Mouse (Mus musculus): ENCODE data around the gene Ehd1. TPM values are rescaled to one million over a fixed set of nuclear protein-coding genes. Genes with fewer than 3 reads are reported as not detected.
A peak's percentile ranks its signal among the peaks of the same experiment; 100 is the strongest.

Gene Ehd1
- polyA plus RNA-seq (2012; rRNA removed), result 73.6 and 86.5 TPM in 2 replicates

DNA sequence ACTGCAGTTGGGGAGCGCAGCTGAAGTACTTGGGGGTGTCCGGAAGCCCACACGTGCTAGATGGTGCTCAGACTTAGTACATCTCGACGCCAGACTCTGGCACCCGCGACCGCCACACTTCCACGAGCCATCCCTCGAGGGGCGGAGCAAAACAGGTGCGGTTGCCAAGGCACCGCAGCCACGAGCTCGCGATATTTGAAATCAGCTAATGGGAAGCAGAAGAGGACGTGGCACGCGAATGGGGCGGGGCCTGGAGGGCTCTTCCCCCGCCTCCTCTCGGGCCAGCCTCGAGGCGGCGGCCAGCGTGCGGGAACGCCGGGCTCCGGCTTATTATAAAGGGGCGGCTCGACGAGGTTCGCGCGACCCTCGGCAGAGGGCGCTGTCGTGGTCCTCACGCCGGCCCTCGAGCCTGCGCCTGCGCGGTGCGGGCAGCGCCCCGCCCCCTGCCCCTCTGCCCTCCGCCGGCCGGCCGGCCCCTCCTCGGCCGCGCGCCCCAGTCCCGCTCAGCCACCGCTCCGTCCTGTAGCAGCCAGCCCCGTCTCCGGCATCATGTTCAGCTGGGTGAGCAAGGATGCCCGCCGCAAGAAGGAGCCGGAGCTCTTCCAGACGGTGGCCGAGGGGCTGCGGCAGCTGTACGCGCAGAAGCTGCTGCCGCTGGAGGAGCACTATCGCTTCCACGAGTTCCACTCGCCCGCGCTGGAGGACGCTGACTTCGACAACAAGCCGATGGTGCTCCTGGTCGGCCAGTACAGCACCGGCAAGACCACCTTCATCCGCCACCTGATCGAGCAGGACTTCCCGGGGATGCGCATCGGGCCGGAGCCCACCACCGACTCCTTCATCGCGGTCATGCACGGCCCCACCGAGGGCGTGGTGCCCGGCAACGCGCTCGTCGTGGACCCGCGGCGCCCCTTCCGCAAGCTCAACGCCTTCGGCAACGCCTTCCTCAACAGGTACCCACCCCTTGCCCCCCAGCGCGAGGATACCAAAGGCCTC lies at the start of gene Ehd1:
TSS of gene Ehd1 (plus strand) at position 300 of the 996 bp plus-strand sequence.
- DNase-seq (ENCODE audit: low spot score), result peak; percentile 98

DNA sequence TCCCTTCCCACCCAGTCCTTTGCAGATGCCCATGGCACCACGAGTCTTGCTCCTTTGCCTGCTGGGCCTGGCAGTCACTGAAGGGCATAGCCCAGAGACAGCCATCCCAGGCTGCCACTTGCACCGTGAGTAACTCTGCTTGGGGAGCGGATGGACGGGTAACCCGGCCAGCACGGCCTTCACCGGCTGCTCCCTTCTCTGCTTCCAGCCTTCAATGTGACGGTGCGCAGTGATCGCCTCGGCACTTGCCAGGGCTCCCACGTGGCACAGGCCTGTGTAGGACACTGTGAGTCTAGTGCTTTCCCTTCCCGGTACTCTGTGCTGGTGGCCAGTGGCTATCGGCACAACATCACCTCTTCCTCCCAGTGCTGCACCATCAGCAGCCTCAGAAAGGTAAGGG lies 49.8 kb upstream of the Ehd1 start:
- no peak for DNase-seq (ENCODE audit: low spot score)

DNA sequence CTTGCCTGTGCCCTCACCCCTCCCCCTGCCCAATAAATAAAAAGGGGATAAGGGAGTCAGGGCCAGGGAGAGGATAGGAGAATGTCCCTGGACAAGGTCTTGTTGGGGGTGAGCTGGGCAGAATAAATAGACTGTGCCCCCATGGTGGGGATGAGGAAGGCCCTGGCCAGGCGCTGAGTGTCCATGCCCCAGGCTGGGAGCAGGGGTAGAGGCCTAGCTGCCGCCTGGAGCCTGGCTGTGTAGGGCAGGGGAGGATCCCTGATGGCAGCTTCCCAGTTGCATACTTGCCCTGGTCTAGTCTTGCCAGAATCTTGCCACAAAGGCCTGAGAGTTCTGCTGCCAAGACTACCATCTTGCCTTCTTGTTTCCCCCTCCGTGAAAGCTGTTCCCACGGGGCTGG lies 48.7 kb upstream of the Ehd1 start:
- DNase-seq (ENCODE audit: low spot score), result no peak

GRCm38 (mm10) chr19:6230411-6230810 lies 46.1 kb upstream of the Ehd1 start:
- DNase-seq (ENCODE audit: low spot score), result no peak

DNA sequence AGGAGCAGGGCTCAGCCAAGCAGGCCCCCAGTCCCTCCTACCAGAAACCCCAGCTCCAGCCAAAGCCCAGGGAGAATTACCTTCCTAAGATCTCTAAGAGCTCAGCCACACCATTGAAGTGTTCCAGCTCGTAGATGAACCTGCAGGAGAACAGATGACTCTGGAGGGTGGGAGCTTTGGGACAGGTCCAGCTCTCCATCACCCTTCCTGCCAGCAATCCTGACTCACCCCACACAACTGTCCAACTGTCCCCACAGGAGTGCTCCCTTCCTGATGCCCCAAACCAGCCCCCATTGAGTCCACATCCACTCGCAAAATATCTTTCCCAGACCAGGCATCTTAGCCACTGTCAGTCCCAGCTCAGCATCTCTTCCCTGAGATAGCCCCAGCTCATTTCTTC lies 45.5 kb upstream of the Ehd1 start:
- no peak for DNase-seq (ENCODE audit: low spot score)

GRCm38 (mm10) chr19:6233647-6234046 lies 42.9 kb upstream of the Ehd1 start:
- no peak for DNase-seq (ENCODE audit: low spot score)

DNA sequence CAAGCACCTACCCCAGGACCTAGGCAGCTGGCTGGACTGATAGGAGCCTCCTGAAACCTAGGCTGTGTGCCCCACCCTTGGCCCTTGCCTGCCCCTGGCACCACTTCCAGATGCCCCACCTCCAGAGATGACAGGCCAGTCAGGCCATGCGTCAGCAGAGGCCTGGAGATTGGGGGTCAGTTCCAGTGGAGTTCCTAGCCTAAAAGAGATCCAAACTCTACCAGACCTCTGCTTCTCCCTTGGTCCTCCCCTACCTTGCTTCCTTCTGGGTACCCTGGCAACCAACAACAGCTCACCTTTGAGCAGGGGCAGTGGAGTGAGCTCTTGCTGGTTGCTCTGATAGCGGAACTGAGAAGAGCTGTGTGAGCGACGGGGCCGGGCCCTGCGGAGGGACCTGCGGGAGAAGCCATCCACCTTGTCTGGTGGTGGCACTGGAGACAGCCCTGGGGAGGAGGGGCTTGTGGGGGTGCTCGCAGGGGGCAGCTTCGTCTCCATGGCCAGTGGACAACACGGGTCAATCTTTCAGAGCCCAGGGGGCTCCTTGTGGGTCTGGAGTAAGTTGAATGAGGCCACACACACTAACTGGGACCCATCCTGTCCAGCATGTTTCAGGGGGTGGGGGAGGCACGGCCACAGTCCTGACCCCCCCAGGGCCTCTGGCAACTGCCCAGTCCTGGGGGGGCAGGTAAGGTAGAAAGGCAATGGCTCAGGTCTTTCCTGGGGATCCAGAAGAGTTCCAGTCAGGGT lies 42.0 kb upstream of the Ehd1 start:
- no peak for DNase-seq (ENCODE audit: low spot score)

GRCm38 (mm10) chr19:6235084-6236052 lies 41.2 kb upstream of the Ehd1 start, which contains the start of gene Ppp2r5b:
Gene Ppp2r5b, minus strand, starts transcription at chr19:6235872.
- DNase-seq (ENCODE audit: low spot score), result peak; percentile 89

- DNase-seq (ENCODE audit: low spot score), result peak; percentile 63
Measured at GRCm38 (mm10) chr19:6236053-6236441, 40.5 kb upstream of the Ehd1 start.

GRCm38 (mm10) chr19:6236842-6237241 lies 39.7 kb upstream of the Ehd1 start:
- DNase-seq (ENCODE audit: low spot score), result no peak

DNA sequence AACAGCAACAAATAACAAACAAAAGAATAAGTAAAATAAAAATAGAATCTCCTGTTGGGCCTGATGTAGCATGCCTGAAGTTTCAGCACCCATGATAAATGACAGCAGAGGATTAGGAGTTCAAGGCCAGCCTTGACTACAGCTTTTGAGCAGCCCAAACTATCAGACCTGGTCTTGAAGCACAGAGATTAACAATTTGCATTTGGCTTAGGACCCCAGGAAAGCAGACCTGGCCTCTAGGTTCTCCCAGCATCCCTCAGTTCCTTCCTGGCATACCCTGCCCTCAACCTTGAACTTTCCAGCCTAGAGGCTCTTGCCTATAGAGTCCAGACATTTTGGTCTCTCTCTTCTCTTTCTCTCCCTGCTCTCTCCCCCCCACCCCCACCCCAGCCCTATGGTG lies 37.8 kb upstream of the Ehd1 start:
- DNase-seq (ENCODE audit: low spot score), result no peak

DNA sequence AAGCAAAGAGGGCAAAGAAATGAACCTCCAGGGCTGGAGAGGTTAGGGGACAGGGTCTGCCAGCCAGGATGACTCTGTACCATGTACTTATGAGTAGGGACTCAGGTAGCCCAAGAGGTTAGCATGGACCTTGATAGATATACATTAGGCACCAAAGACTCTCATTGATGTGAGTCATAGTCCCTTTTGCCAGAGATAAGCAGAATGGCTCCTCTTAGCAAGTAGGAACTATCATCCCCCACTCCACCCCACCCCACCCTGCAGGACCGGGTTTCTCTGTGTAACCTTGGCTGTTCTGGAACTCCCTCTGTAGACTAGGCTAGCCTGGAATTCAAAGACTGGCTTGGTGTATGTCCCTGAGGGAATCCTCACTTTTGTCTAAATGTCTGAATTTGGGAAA lies 36.4 kb upstream of the Ehd1 start:
- no peak for DNase-seq (ENCODE audit: low spot score)

DNA sequence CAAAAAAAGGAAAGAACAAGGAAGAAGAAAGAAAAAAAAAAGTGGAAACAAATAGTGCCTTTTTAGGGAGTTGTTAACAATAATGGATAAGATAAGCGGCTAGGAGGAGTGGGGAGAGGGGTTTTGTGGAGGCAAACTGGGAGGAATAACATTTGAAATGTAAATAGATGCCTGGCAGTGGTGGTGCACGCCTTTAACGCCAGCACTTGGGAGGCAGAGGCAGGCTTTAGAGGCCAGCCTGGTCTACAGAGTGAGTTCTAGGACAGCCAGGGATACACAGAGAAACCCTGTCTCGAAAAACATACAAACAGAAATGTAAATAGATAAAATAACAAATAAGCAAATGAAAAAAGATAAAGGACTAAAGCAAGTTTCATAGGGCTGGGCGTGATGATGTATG lies 35.8 kb upstream of the Ehd1 start:
- no peak for DNase-seq (ENCODE audit: low spot score)

DNA sequence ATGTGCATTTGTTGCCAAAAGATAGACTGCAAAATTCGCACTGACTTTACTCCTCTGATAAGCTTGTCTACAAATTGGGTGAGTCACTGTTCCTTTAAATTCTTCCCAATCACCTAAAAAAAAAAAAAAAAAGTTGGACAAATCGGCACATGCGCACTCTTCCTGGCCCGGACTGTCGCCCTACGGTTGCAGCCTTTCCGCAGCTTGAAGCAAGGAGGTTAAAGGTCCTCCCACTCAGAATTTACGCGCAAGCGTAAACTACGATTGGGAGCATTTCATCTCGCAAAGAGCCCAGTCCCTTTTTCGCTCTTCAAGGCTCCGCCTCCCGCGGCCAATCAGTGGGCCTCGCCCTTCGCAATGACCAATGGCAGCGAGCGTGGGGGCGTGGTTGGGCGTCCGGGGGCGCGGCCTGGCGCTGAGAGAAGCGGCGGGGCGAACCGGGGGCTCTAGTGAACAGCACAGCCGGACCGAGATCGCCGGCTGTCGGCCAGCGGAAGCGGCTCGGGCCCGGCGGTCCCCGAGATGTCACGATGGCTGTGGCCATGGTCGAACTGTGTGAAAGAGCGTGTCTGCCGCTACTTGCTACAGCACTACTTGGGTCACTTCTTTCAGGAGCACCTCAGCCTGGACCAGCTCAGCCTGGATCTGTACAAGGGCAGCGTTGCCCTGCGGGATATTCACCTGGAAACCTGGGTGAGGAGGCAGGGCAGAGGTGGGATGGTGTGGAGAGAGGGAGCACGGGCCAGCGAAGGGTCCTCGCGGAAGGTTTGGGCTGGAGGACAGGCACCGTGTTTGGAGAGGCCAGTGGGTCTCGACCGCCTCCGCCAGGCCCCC lies 35.0 kb upstream of the Ehd1 start, which contains the start of gene Atg2a:
TSS of gene Atg2a (plus strand) at position 395 of the 834 bp plus-strand sequence.
- peak; percentile 96 for DNase-seq (ENCODE audit: low spot score)

DNA sequence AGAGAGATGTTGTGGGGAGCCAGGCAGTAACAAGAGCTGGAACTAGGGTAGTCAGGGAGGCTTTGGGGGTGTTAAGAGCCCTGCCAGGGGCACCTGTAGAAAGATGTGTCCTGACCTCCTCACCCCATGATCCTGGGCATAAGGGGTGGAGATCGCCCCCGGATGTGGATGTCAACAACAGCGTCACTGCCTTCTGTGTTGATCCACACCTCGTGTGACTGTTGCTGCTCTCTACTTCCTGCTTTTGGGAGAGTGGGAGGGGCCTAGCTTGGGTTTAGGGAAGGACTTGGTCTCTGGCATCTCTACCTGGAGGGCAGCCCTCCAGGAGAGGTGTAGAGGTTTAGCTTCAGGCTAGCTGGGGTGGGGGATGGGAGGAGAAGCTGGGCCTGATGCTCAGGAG lies 34.2 kb upstream of the Ehd1 start:
- no peak for DNase-seq (ENCODE audit: low spot score)

DNA sequence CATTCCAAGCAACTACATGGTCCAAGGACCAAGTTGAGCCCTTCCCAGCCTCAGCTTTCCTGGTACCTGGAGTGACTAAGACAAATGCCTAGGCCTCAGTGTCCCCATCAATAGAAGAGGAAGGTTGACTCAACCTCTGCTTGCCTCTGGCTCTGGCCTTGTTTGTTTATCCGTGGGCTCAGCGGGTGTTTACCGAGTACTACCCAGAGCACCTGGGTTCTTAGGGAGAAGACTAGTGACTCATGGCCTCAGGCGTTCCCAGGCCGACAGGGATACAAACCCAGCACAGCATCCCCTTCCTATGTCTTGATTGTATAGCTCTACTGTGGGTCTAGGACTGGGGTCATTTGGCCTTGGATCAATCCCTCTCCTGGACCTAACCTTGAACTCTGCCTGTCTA lies 33.3 kb upstream of the Ehd1 start:
- DNase-seq (ENCODE audit: low spot score), result no peak

- no peak for DNase-seq (ENCODE audit: low spot score)
Measured at GRCm38 (mm10) chr19:6245806-6246205, 30.7 kb upstream of the Ehd1 start.

DNA sequence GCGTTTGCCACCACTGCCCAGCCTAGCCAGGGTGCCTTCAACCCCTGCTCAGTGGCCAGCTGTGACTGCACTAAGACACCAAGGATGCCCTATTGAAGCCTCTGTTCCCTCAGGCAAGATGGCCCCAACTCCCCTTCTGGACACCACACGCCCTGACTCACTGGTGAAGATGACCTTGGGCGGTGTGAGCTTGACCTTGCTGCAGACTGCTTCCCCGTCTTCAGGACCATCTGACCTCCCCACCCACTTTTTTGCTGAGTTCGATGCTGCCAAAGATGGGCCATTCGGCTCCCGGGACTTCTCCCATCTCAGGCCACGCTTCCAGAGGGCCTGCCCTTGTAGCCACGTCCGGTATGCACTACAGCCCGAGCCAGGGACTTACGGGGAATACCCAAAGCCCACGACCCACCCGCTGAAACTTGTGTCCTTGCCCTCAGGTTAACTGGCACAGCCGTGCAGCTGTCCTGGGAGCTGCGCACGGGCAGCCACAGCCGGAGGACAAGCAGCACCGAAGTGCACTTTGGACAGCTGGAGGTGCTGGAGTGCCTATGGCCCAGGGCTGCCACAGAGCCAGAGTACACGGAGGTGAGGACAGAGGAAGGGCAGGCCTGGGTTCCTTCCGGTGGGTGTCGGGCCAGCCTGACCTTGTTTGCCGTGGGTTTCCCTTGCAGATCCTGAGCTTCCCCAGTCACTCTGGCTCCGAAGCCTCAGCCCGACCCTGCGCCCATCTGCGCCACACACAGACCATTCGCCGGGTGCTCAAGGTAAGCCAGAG lies 28.8 kb upstream of the Ehd1 start:
- DNase-seq (ENCODE audit: low spot score), result no peak

- no peak for DNase-seq (ENCODE audit: low spot score)
Measured at GRCm38 (mm10) chr19:6253021-6253420, 23.5 kb upstream of the Ehd1 start.

GRCm38 (mm10) chr19:6260428-6260827 lies 16.1 kb upstream of the Ehd1 start:
- DNase-seq (ENCODE audit: low spot score), result no peak
